Mouse (Mus musculus): ENCODE data around the gene Irgm1.

DNA sequence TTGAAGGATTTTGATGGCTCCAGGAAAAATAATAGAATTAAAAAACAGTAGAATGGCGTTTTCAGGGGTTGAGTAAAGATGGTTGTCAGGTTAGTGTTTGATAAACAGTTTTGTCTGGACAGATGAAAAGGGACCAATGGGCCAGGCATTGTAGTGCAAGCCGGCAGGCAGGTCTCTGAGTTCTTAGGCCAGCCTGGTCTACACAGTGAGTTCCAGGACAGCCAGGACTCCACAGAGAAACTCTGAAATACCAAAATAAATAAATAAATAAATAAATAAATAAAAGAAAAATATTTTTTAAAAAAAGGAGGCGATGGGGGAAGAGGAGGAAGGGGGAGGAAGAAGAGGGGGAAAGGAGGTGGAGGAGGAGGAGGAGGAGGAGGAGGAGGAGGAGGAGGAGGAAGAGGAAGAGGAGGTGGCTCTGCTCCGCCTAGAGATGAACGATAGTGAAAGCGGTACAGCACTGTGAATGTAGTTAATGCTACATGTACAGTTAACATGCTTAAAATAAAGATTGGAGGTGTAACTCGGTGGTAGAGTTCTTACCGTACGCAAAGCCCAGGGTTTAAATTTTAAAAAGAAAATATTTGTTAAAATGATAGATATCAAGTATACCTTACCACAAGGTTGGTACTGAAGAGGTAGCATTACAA is 38.3 kb downstream of the Irgm1 start:
- TF ChIP-seq GATA1 (IDR thresholded peaks at IDR 0.05; ENCODE audit: borderline replicate concordance, low read length) (no peak), FLI1 (IDR thresholded peaks at IDR 0.05; ENCODE audit: low read length) (no peak)

Data from megakaryocyte, embryonic 14.5 days (primary cell).